Mouse (Mus musculus): Measurements from ENCODE around the gene Defa17. TPM values are rescaled to one million over a fixed set of nuclear protein-coding genes. Genes with fewer than 3 reads are reported as not detected.

Defa17 gene
- not detected for polyA plus RNA-seq (2014; fragmentation: Illumina TruSeq; extraction: RNeasy Lipid Tissue Mini Kit (QIAGEN cat#74804); ENCODE audit: low read depth, low replicate concordance)

DNA sequence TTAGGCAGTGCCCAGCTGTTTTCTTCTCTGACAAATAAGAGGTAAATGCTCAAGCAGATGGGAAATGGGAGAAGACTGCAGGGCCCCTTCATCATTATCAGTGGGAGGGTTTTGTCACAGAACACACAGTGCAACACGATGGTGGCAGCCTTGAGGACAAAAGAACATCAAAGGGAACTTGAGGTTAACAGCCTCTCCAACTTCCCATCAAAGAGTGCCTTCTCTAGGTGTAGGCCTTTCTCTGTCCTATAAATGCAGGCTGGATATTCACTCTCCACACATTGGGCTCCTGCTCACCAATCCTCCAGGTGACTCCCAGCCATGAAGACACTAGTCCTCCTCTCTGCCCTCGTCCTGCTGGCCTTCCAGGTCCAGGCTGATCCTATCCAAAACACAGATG is at the start of gene Defa17:
TSS of gene Defa17 (plus strand) at position 301 of the 400 bp plus-strand sequence.

GRCm38 (mm10) chr8:21617883-21618282 is 37.7 kb upstream of the Defa17 start, which contains the start of gene Defa26:
Gene Defa26 (plus strand): TSS chr8:21618183.

DNA sequence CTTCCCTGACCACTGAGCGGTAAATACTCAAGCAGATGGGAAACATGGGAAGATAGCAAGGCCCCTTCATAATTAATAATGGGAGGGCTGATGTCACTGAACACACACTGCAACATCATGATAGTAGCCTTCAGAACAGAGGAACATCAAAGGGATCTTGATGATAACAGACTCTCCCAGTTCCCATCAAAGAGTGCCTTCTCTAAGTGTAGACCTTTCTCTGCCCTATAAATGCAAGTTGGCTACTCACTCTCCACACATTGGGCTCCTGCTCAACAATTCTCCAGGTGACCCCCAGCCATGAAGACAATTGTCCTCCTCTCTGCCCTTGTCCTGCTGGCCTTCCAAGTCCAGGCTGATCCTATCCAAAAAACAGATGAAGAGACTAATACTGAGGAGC is 9.9 kb downstream of the Defa17 start, which contains the start of gene Defa34:
TSS of gene Defa34 (plus strand) at position 301 of the 400 bp plus-strand sequence.

DNA sequence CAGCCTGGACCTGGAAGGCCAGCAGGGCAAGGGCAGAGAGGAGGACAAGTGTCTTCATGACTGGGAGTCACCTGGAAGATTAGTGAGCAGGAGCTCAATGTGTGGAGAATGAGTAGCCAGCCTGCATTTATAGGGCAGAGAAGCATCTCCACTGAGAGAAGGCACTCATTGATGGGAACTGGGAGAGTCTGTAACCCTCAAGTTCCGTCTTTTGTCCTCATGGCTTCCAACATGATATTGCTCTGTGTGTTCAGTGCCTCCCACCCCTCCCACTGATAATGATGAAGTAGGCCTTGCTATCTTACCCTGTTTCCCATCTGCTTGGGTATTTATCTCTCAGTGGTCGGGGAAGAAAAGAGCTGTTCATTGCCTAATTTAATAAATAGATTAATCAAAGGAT is 48.0 kb downstream of the Defa17 start, which contains the start of gene AY761184:
TSS of gene AY761184 (minus strand) at position 101 of the 400 bp plus-strand sequence.

Other genes starting within 250 kb of the Defa17 start
- not detected for gene Defa36, start 228.4 kb upstream of the Defa17 start, polyA plus RNA-seq (2014; fragmentation: Illumina TruSeq; extraction: RNeasy Lipid Tissue Mini Kit (QIAGEN cat#74804); ENCODE audit: low read depth, low replicate concordance)
- gene Gm7849, start 199.2 kb upstream of the Defa17 start, polyA plus RNA-seq (2014; fragmentation: Illumina TruSeq; extraction: RNeasy Lipid Tissue Mini Kit (QIAGEN cat#74804); ENCODE audit: low read depth, low replicate concordance), result not detected
- not detected for gene Defa20, start 146.5 kb upstream of the Defa17 start, polyA plus RNA-seq (2014; fragmentation: Illumina TruSeq; extraction: RNeasy Lipid Tissue Mini Kit (QIAGEN cat#74804); ENCODE audit: low read depth, low replicate concordance)
- gene Defa32, start 126.7 kb upstream of the Defa17 start, polyA plus RNA-seq (2014; fragmentation: Illumina TruSeq; extraction: RNeasy Lipid Tissue Mini Kit (QIAGEN cat#74804); ENCODE audit: low read depth, low replicate concordance), result not detected
- not detected for gene Defa37, start 90.4 kb upstream of the Defa17 start, polyA plus RNA-seq (2014; fragmentation: Illumina TruSeq; extraction: RNeasy Lipid Tissue Mini Kit (QIAGEN cat#74804); ENCODE audit: low read depth, low replicate concordance)
- gene Defa28, start 72.8 kb upstream of the Defa17 start, polyA plus RNA-seq (2014; fragmentation: Illumina TruSeq; extraction: RNeasy Lipid Tissue Mini Kit (QIAGEN cat#74804); ENCODE audit: low read depth, low replicate concordance), result not detected
- not detected for gene Gm7861, start 61.3 kb upstream of the Defa17 start, polyA plus RNA-seq (2014; fragmentation: Illumina TruSeq; extraction: RNeasy Lipid Tissue Mini Kit (QIAGEN cat#74804); ENCODE audit: low read depth, low replicate concordance)
- gene Defa26, start 37.6 kb upstream of the Defa17 start, polyA plus RNA-seq (2014; fragmentation: Illumina TruSeq; extraction: RNeasy Lipid Tissue Mini Kit (QIAGEN cat#74804); ENCODE audit: low read depth, low replicate concordance), result not detected
- gene Defa34, start 10.0 kb downstream of the Defa17 start, polyA plus RNA-seq (2014; fragmentation: Illumina TruSeq; extraction: RNeasy Lipid Tissue Mini Kit (QIAGEN cat#74804); ENCODE audit: low read depth, low replicate concordance), result not detected
- not detected for gene AY761184, start 47.9 kb downstream of the Defa17 start, polyA plus RNA-seq (2014; fragmentation: Illumina TruSeq; extraction: RNeasy Lipid Tissue Mini Kit (QIAGEN cat#74804); ENCODE audit: low read depth, low replicate concordance)
- not detected for gene Defa24, start 78.7 kb downstream of the Defa17 start, polyA plus RNA-seq (2014; fragmentation: Illumina TruSeq; extraction: RNeasy Lipid Tissue Mini Kit (QIAGEN cat#74804); ENCODE audit: low read depth, low replicate concordance)
- gene Defb50, start 167.8 kb downstream of the Defa17 start, polyA plus RNA-seq (2014; fragmentation: Illumina TruSeq; extraction: RNeasy Lipid Tissue Mini Kit (QIAGEN cat#74804); ENCODE audit: low read depth, low replicate concordance), result not detected
- gene Defb2, start 184.1 kb downstream of the Defa17 start, polyA plus RNA-seq (2014; fragmentation: Illumina TruSeq; extraction: RNeasy Lipid Tissue Mini Kit (QIAGEN cat#74804); ENCODE audit: low read depth, low replicate concordance), result not detected
- gene Defb10, start 203.1 kb downstream of the Defa17 start, polyA plus RNA-seq (2014; fragmentation: Illumina TruSeq; extraction: RNeasy Lipid Tissue Mini Kit (QIAGEN cat#74804); ENCODE audit: low read depth, low replicate concordance), result not detected
- not detected for gene Defb9, start 229.6 kb downstream of the Defa17 start, polyA plus RNA-seq (2014; fragmentation: Illumina TruSeq; extraction: RNeasy Lipid Tissue Mini Kit (QIAGEN cat#74804); ENCODE audit: low read depth, low replicate concordance)